Mouse (Mus musculus) heart, postnatal 14 days (tissue): Measurements from ENCODE around the gene Epb41l4b. TPM values are rescaled to one million over a fixed set of nuclear protein-coding genes. Genes with fewer than 3 reads are reported as not detected.

ENCODE experiments used
- DNase-seq, 2 experiments: peaks; one replicate each; pipeline ENCODE4 v3.0.0; 2021 to 2022
- intact Hi-C: fragments of 180-260 bp; cut with DNase I; formaldehyde crosslinking; loops from one replicate; pipeline ENCODE4 v1.15.1; 2025
- total RNA-seq, 2 experiments: library from RNA; stranded (reverse); gene quantifications; 2 replicates each; pipeline ENCODE4 v1.2.3; 2021

The Epb41l4b gene
- total RNA-seq, 2 experiments from 2014 or later = 4.3 to 4.9 TPM

GRCm38 (mm10) chr4:57118883-57119282 lies 24.4 kb downstream of the Epb41l4b start:
- DNase-seq = no peak
- intact Hi-C loops = no loop called here

DNA sequence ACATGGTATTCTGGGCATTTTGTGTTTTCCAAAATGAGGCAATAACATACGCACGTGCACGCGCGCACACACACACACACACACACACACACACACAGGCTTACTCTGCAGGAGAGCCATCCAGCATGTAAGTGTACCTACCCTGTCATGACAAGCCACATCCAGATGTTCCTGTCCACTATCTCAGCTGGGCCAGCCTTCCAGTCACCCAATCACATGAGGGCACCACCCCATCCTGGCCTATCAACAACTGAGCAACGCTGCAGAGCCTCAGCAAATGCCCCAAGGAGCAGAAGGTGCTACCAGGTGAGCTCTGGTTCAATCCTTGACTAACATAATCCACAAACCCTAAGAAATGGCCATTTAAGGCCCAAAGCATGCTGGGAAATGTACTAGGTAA lies 27.0 kb downstream of the Epb41l4b start:
- intact Hi-C loops = no loop called here
- DNase-seq = no peak

DNA sequence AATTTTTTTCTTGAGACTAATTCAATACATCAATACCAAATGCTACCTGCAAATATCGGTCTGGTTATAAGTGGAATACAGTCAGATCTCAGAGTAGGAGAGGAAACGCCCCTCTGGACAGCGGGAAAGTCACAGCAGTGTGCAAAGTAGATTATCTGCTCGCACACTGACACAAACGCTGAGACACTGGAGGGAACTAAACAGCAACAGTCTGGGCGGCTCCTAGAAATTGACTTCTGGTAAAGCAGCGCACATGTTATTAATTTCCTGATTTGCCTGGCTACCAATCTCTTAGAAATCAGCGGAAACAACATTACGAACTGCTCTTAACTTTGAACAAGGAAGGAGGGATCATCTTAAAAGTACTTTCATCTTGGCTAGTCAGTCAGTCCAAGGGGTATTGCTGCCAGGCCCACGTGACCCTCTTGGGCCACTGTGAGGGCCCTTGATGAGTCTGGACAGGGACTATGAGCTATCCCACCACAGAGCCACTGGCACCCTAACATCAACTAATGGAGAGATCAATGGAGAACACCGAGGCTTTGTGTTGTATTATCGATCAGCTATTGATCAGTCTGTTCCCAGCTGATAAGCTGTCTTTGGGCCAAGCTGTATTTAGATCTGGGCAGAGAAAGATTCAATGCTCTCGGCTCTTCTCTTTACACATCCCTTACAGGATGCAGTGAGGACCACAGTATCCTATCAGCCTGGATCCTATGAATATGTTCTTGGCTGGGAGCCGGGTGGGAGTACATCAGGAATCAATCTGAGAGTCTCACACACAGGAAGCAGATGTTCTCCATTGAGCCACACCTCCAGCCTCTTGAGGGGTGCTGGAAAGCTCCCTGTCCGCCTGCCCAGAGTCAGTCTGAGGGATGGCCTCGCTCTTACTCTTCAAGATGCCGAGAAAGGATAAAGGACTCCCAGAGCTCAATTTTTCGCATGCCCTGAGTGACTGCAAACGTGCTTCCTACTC lies 28.3 kb downstream of the Epb41l4b start:
- intact Hi-C loops = no loop called here
- DNase-seq = no peak

GRCm38 (mm10) chr4:57113472-57114216 lies 29.6 kb downstream of the Epb41l4b start:
- intact Hi-C loops = no loop called here
- no peak for DNase-seq

DNA sequence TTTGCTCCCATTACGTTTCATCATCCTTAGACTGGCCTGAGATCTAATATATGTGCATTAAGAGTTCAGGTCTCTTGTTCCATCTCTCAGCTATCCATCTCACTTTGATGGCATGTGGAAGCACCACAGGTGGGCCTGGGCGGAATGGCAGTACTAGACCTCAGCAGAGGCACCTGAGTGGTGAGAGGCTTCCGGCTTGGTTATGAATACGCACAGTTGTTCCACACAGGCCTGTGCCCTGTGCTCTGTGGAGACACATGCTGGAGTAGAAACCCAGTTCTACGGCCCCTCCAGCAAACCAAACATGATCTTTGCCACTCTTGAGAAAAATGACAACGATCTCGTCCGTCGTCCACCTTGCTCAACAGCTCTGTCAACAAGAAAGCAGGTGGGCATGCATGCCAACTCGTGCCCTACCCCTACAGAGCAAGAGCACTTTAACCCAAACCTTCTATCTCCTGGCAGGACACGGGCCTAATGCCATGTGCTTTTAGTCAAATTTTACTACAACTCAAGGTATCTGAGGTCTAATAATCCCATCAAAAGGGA lies 31.2 kb downstream of the Epb41l4b start:
- intact Hi-C loops = no loop called here

GRCm38 (mm10) chr4:57111411-57111810 lies 31.8 kb downstream of the Epb41l4b start:
- no peak for DNase-seq
- intact Hi-C loops = no loop called here

More for the DNA sequence above, 31.2 kb downstream of the Epb41l4b start:
- DNase-seq = no peak

GRCm38 (mm10) chr4:57109543-57109942 lies 33.7 kb downstream of the Epb41l4b start:
- intact Hi-C loops = no loop called here
- no peak for DNase-seq

DNA sequence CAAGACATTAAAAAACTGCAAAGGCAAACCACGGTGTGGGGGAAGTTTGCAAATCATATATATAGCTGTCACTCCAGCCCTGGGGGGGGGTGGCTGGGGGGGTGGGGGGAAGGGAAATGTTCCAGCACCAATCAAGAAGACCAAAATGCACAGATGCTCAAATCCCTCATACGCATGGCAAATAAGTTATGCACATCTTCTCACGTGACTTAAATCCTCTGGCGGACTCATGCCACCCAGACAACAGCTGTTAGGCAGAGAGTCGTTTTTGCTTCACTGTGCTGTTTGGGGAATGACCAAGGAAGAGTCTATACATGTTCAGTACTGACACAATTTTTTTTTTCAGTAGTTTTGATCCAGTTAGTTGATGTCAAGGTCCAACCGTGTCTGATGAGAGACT lies 37.9 kb downstream of the Epb41l4b start:
- no peak for DNase-seq
- intact Hi-C loops = no loop called here

DNA sequence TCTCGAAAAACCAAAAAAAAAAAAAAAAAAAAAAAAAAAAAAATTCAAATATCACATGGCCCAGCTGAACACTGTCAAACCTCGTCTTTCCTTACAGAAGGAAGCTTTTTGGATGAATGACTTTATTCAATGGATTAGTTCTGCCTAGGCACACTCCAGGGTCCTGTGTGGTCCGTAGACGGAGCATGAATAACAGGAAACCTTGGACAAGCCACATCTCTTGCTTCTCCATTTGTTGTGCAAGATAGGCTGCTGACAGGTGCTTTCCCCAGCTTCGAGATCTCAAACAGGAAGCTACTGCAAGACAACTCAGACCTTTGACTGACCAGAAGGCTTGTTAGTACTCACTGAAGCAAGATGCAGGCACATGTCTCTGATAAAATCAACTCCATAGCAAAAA lies 39.4 kb downstream of the Epb41l4b start:
- no peak for DNase-seq
- intact Hi-C loops = no loop called here

DNA sequence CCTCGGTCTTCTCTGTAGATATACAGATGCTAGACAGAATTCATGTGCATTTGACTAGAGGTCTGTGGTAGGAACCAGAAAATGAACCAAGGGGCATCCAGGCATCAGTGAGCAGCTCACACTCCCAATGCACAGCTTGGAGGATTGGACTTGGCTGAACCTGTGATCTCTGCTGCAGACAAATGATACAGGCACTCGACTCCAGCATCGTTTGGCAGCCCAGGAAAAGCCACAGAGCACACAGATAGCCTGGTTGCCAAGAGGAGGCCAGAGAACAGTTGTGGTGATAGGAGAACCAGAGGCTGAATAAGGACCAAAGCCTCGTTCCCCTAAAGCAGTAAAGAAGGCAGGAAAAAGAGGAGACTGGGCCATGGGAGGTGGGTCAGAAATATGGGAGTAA lies 42.1 kb downstream of the Epb41l4b start:
- no peak for DNase-seq
- intact Hi-C loops = no loop called here

DNA sequence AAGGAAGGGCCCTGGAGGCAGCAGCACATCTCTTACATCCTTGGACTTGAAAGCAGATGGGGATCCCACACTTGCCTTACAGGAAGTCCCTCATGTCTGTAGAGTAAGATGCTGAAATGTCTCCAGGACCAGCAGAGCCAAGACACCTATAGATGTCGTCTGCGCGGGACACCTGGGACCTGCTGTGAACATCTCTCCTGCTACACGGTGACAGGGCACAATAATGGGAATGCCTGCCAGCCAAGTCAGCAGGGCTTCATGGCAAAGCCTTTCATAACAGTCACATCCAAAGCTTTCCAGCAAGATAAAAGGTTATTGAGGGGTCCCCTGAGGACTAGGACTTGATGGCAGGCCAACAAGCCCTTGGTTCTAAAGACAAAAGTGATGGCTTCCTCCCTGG lies 45.8 kb downstream of the Epb41l4b start:
- intact Hi-C loops = no loop called here
- DNase-seq = no peak

DNA sequence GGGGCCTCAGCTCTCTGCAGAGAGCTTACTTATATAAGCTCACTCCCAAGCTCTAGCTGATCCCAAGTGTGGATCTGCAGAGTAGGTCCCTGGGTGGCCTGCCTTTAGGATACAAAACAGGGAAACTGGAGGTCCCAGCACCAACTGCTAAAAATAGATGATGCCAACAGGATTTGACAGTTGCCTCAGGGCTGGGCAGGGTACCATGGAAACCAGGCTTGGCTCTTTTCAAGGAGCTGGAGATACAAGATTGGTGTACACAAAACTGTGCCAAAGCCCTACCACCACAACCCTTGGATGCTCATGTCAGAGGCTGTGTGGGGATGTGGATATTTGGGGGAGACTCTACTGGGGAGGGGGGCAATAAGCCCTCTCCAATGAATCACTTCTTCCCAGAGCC lies 47.7 kb downstream of the Epb41l4b start:
- DNase-seq = no peak
- intact Hi-C loops = no loop called here

DNA sequence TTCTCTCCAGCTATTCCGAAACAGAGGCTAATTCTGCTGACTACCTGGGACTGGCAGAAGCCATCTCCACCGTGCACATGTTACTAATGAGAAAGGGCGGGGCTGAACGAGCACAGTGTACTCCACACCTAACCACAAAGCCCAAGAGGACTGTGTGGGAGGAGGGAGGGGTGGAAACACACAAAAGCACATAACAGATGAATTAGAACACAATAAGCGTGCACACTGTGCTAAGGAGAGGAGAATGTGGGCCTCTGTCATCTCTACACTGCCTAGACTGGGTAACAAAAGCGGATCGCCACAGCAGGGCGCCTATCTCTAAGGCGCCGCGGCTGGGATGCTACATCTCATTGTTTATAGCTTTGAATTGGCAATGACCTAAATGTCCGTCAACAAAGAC lies 51.9 kb downstream of the Epb41l4b start:
- intact Hi-C loops = no loop called here
- no peak for DNase-seq

DNA sequence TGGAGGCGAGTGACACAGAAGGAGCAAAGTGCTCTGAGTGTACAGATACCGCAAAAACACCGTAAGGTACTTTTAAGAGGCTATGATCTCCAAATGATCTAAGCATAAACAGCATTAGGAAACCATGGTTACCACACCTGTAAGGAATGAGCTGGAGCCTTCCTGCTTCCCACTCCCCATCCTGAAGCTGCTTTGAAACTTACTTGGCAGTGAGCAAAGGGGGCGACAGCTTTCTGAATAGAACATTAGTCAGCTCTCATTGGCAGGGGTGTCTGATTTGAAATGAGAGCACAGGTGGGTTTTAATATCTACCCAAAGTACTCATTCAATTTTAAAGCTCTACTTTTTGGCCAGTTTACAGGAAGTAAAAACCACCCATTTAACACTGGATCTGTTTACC lies 54.9 kb downstream of the Epb41l4b start:
- no peak for DNase-seq
- intact Hi-C loops = no loop called here

DNA sequence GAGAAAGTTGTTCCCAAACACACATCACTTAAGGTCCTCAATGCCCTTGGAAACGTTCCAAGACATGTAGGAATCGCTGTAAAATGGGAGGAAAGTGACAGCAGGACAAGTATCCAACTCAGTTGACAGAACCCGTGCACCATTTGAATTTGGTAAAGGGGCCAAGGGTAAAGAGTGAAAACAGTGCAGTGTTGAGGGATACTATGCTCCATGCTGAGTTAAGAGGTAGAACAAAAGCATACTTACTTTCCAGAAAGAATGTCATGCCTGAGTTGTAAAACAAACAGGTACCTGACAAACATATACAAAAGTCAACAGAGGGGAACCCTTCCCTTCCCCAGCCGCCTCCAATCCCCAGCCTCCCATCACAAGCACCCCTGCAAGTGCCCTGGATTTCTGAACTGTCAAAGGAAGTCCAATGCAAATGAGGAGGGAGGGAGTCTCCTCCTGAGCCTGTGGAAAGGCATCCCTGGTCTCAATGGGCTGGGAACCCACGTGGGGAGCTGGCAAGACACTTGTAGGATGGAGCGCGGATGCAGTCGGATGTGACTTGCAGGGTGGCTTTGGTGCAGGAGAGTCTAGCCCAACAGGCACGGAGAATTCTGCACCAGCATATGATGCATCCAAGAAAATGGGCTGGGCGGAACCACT lies 57.4 kb downstream of the Epb41l4b start:
- DNase-seq = no peak
- intact Hi-C loops = no loop called here

DNA sequence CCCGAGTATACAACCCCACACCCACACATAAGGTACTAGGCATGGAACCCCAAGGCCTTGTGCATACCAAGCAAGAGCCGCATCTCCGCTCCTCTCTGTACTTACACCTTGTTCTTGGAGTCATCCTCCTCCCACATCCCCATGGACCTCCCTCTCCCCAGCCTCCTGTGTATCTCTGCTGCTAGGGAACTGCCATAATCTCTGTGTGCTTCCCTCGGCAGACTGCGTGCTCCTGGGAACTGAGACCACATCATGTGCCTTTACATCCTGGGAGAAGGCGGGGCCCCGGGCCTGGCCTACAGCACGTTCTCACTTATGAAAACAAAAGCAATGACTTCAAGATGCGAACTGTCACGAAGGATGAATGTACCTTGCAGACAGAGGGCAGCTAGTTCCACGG lies 59.6 kb downstream of the Epb41l4b start:
- DNase-seq = no peak
- intact Hi-C loops = no loop called here

DNA sequence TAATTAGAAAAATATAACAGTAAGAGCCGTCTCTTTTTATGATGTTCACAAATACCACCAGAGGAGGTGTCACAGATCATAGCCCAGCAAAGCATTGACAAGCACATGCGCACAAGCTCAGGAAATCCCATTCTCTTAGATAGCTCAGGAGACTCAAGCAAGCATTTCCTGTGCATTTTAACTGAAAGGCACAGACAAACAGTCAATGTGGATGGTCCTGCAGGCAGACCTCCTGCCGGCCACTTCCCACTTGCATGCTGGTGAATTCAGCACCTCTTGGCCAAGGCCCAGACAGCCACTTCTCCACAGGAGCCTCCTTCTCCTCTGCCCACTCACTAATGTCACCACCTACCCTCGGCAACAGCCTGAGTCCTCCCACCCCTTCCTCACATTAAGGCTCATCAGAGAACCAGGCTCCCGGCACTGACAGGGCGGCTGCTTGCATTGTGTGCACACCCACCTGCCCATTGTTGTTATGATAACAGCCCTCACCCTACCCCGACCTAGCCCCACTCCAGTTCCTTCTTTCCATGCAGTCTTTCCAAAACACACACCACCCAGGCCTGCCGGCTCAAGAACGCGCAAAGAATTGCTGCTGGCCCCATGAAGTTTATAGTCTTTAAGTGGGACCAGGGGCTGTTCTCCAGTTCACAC lies 60.3 kb downstream of the Epb41l4b start:
- no peak for DNase-seq
- intact Hi-C loops = no loop called here

- DNase-seq = no peak
- intact Hi-C loops = no loop called here
Measured at GRCm38 (mm10) chr4:57081463-57081862, 61.8 kb downstream of the Epb41l4b start.

DNA sequence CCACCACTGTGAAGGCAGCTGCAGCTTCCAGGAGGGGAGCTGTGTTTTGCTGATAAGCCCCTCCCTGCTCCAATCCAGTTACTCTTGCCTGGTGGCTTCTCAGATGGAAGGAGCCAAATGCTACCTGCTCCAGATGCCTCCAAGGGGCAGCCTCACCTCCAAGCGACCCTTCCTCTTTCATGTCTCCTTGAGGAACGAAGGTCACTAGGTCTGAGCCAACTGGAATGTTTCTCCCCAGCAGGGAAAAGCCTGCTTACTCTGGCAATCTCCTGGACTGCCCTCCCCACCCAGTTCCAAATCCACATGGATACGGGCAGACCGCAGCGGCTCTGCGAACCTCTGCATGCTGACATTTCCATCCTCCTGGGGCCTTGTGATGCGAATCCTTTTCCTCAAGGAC lies 69.4 kb downstream of the Epb41l4b start:
- intact Hi-C loops = no loop called here
- DNase-seq = no peak

DNA sequence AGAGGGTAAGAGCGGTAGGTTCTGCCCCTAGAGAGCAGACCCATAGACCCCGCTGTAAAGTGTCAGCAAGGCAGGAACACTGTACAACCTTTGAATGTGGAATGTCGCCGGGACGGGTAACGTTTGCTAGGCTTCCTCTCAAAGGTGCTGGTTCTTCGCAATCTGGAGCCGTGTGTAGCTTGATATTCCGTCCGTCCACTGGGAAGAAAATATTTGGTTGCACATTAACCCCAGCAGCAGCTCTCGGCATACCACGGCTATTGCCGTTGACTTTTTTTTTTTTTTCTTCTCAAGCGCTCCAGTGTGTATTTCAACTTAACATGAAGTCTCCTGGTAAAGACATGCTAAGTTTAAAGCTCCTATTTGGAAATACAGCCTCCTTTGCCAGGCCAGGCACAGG lies 70.1 kb downstream of the Epb41l4b start:
- intact Hi-C loops = no loop called here

More for the DNA sequence above, 70.1 kb downstream of the Epb41l4b start:
- DNase-seq = no peak
